Mouse (Mus musculus): ENCODE results near the gene Pdgfra. TPM values are rescaled to one million over a fixed set of nuclear protein-coding genes. Genes with fewer than 3 reads are reported as not detected.

The Pdgfra gene
- polyA plus RNA-seq (2015; fragmentation: Nextera tagmentation; extraction: Ambion mirVana): 1.3 and 1.7 TPM in 2 replicates

- no peak for ATAC-seq (ENCODE audit: insufficient read depth)
- Histone ChIP-seq H3K27me3 (peaks cover 100% of the 10 kb centered on the region), H3K27ac (replicated peaks) (no peak within 1 kb of the TSS), H3K4me3 (replicated peaks) (peak within 1 kb of the TSS; percentile 33), H3K9ac (no peak within 1 kb of the TSS), H3K36me3 (replicated peaks) (no peaks in the 10 kb centered on the region), H3K9me3 (replicated peaks) (no peaks in the 10 kb centered on the region), H3K4me1 (replicated peaks) (peaks cover 19% of the 10 kb centered on the region), H3K4me2 (peak within 1 kb of the TSS; percentile 50; the same call in 1 of the 2 replicates)
- 1% methylated on average over 10 of the region's 10 CpGs for WGBS (ENCODE audit: insufficient replicate concordance)
Observed at GRCm38 (mm10) chr5:75152021-75152425, at the start of gene Pdgfra. Pdgfra (plus strand) TSS chr5:75152292.

GRCm38 (mm10) chr5:75106511-75106910, 45.6 kb upstream of the Pdgfra start:
- no peak overlapping the region for H3K9ac ChIP-seq
- no peaks in the 10 kb centered on the region for H3K9me3 ChIP-seq (replicated peaks)
- no peak overlapping the region for H3K4me2 ChIP-seq
- H3K4me1 ChIP-seq (replicated peaks): no peaks in the 10 kb centered on the region
- no peak overlapping the region for H3K27ac ChIP-seq (replicated peaks)
- no peaks in the 10 kb centered on the region for H3K36me3 ChIP-seq (replicated peaks)
- ATAC-seq (ENCODE audit: insufficient read depth): no peak
- 61% methylated on average over 3 of the region's 3 CpGs for WGBS (ENCODE audit: insufficient replicate concordance)
- no peak overlapping the region for H3K4me3 ChIP-seq (replicated peaks)
- H3K27me3 ChIP-seq: no peaks in the 10 kb centered on the region

- no peaks in the 10 kb centered on the region for H3K27me3 ChIP-seq
- no peak overlapping the region for H3K9ac ChIP-seq
- no peaks in the 10 kb centered on the region for H3K9me3 ChIP-seq (replicated peaks)
- no peak overlapping the region for H3K4me3 ChIP-seq (replicated peaks)
- H3K36me3 ChIP-seq (replicated peaks): no peaks in the 10 kb centered on the region
- H3K4me1 ChIP-seq (replicated peaks): no peaks in the 10 kb centered on the region
- no peak for ATAC-seq (ENCODE audit: insufficient read depth)
- 40% methylated on average over 5 of the region's 5 CpGs for whole genome bisulfite sequencing (ENCODE audit: insufficient replicate concordance)
- no peak overlapping the region for H3K4me2 ChIP-seq
- no peak overlapping the region for H3K27ac ChIP-seq (replicated peaks)
Observed at GRCm38 (mm10) chr5:75109368-75109767, 42.7 kb upstream of the Pdgfra start.

GRCm38 (mm10) chr5:75111781-75112180, 40.3 kb upstream of the Pdgfra start:
- 46% methylated on average over 5 of the region's 5 CpGs for WGBS (ENCODE audit: insufficient replicate concordance)
- Histone ChIP-seq H3K4me1 (replicated peaks) (no peaks in the 10 kb centered on the region), H3K9ac (no peak overlapping the region), H3K27ac (replicated peaks) (no peak overlapping the region), H3K4me3 (replicated peaks) (no peak overlapping the region), H3K4me2 (no peak overlapping the region), H3K36me3 (replicated peaks) (no peaks in the 10 kb centered on the region), H3K9me3 (replicated peaks) (no peaks in the 10 kb centered on the region), H3K27me3 (no peaks in the 10 kb centered on the region)
- ATAC-seq (ENCODE audit: insufficient read depth): no peak

- no peak overlapping the region for H3K27ac ChIP-seq (replicated peaks)
- no peak overlapping the region for H3K4me2 ChIP-seq
- H3K27me3 ChIP-seq: no peaks in the 10 kb centered on the region; the same call in 1 of the 2 replicates
- no peak overlapping the region for H3K9ac ChIP-seq
- no peak overlapping the region for H3K4me3 ChIP-seq (replicated peaks)
- no peak for ATAC-seq (ENCODE audit: insufficient read depth)
- H3K4me1 ChIP-seq (replicated peaks): no peaks in the 10 kb centered on the region
- H3K36me3 ChIP-seq (replicated peaks): no peaks in the 10 kb centered on the region
- H3K9me3 ChIP-seq (replicated peaks): no peaks in the 10 kb centered on the region
- 52% methylated on average over 7 of the region's 7 CpGs for WGBS (ENCODE audit: insufficient replicate concordance)
Observed at GRCm38 (mm10) chr5:75118840-75119239, 33.3 kb upstream of the Pdgfra start.

- 33% methylated on average over 5 of the region's 5 CpGs for WGBS (ENCODE audit: insufficient replicate concordance)
Observed at GRCm38 (mm10) chr5:75121646-75122045, 30.4 kb upstream of the Pdgfra start.

DNA sequence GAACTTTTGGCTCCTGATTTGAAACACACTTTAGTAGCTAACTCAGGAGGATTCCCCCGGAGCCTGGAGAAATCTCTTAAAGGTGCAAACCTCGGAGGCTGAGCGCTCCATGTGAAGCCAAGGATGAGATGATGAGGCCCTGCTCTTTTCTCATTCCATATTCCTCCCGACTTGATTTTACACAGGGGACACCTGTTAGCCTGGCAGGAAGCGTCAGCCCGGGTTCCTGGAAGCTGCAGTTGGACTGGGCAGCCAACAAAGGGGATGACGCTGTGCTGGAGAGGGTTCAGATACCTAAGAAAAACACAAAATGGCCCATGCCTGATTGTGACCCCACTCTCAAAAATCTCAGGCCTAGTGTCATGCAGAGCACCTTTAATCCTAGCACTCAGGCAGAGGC, 17.4 kb upstream of the Pdgfra start:
- no peak overlapping the region for H3K9ac ChIP-seq
- H3K4me1 ChIP-seq (replicated peaks): no peaks in the 10 kb centered on the region
- no peaks in the 10 kb centered on the region for H3K9me3 ChIP-seq (replicated peaks)
- no peak overlapping the region for H3K4me3 ChIP-seq (replicated peaks)
- no peaks in the 10 kb centered on the region for H3K27me3 ChIP-seq
- 68% methylated on average over 7 of the region's 7 CpGs for WGBS (ENCODE audit: insufficient replicate concordance)
- no peak for ATAC-seq (ENCODE audit: insufficient read depth)
- no peak overlapping the region for H3K4me2 ChIP-seq
- no peaks in the 10 kb centered on the region for H3K36me3 ChIP-seq (replicated peaks)
- H3K27ac ChIP-seq (replicated peaks): no peak overlapping the region

More at GRCm38 (mm10) chr5:75121646-75122045, 30.4 kb upstream of the Pdgfra start:
- no peaks in the 10 kb centered on the region for H3K36me3 ChIP-seq (replicated peaks)
- ATAC-seq (ENCODE audit: insufficient read depth): no peak
- H3K4me1 ChIP-seq (replicated peaks): no peaks in the 10 kb centered on the region
- H3K9me3 ChIP-seq (replicated peaks): no peaks in the 10 kb centered on the region; the same call in 1 of the 2 replicates
- H3K4me2 ChIP-seq: no peak overlapping the region
- no peak overlapping the region for H3K4me3 ChIP-seq (replicated peaks)
- no peaks in the 10 kb centered on the region; the same call in 1 of the 2 replicates for H3K27me3 ChIP-seq
- no peak overlapping the region for H3K9ac ChIP-seq
- H3K27ac ChIP-seq (replicated peaks): no peak overlapping the region

GRCm38 (mm10) chr5:75143092-75143491, 9.0 kb upstream of the Pdgfra start:
- Histone ChIP-seq H3K36me3 (replicated peaks) (no peaks in the 10 kb centered on the region), H3K4me2 (peak overlapping the region; percentile 45; the same call in 1 of the 2 replicates), H3K27me3 (peaks cover 49% of the 10 kb centered on the region), H3K9ac (no peak overlapping the region), H3K9me3 (replicated peaks) (no peaks in the 10 kb centered on the region), H3K27ac (replicated peaks) (no peak overlapping the region), H3K4me3 (replicated peaks) (no peak overlapping the region), H3K4me1 (replicated peaks) (no peaks in the 10 kb centered on the region)
- no peak for ATAC-seq (ENCODE audit: insufficient read depth)
- WGBS (ENCODE audit: insufficient replicate concordance): 4% methylated on average over 14 of the region's 14 CpGs

- 20% methylated on average over 7 of the region's 7 CpGs for WGBS (ENCODE audit: insufficient replicate concordance)
- H3K36me3 ChIP-seq (replicated peaks): no peaks in the 10 kb centered on the region
- no peak for ATAC-seq (ENCODE audit: insufficient read depth)
Observed at GRCm38 (mm10) chr5:75143767-75144166, 8.3 kb upstream of the Pdgfra start.

GRCm38 (mm10) chr5:75145341-75145740, 6.8 kb upstream of the Pdgfra start:
- ATAC-seq (ENCODE audit: insufficient read depth): no peak
- Histone ChIP-seq H3K9me3 (replicated peaks) (no peaks in the 10 kb centered on the region), H3K4me3 (replicated peaks) (no peak overlapping the region), H3K4me2 (no peak overlapping the region), H3K4me1 (replicated peaks) (no peaks in the 10 kb centered on the region), H3K36me3 (replicated peaks) (no peaks in the 10 kb centered on the region), H3K27me3 (peaks cover 72% of the 10 kb centered on the region), H3K9ac (no peak overlapping the region), H3K27ac (replicated peaks) (no peak overlapping the region)
- WGBS (ENCODE audit: insufficient replicate concordance): 56% methylated on average over 2 of the region's 2 CpGs

More at GRCm38 (mm10) chr5:75143767-75144166, 8.3 kb upstream of the Pdgfra start:
- Histone ChIP-seq H3K9me3 (replicated peaks) (no peaks in the 10 kb centered on the region), H3K4me3 (replicated peaks) (no peak overlapping the region), H3K27me3 (peaks cover 56% of the 10 kb centered on the region), H3K4me2 (no peak overlapping the region), H3K27ac (replicated peaks) (no peak overlapping the region), H3K4me1 (replicated peaks) (no peaks in the 10 kb centered on the region), H3K9ac (no peak overlapping the region)

- H3K27me3 ChIP-seq: peaks cover 83% of the 10 kb centered on the region
- H3K4me1 ChIP-seq (replicated peaks): no peaks in the 10 kb centered on the region; the same call in 1 of the 2 replicates
- no peak overlapping the region for H3K4me2 ChIP-seq
- 11% methylated on average over 1 of the region's 1 CpGs for WGBS (ENCODE audit: insufficient replicate concordance)
- no peaks in the 10 kb centered on the region for H3K36me3 ChIP-seq (replicated peaks)
- no peak for ATAC-seq (ENCODE audit: insufficient read depth)
- H3K9ac ChIP-seq: no peak overlapping the region
- no peak overlapping the region for H3K27ac ChIP-seq (replicated peaks)
- H3K4me3 ChIP-seq (replicated peaks): no peak overlapping the region
- H3K9me3 ChIP-seq (replicated peaks): no peaks in the 10 kb centered on the region
Observed at GRCm38 (mm10) chr5:75146469-75146868, 5.6 kb upstream of the Pdgfra start.
